Mouse (Mus musculus) MEL (cell line): Measurements from ENCODE around the gene Cx3cr1. TPM values are rescaled to one million over a fixed set of nuclear protein-coding genes. Genes with fewer than 3 reads are reported as not detected.

Experiments used
- DNase-seq: peaks from one replicate; pipeline ENCODE4 v3.0.0; 2011; ENCODE audit warnings: low read depth, low spot score
- H3K27ac ChIP-seq: 2 replicates; pipeline ENCODE4 v1.5.1; 2012; ENCODE audit warnings: low read depth, mild to moderate bottlenecking, control low read depth, low read length, moderate library complexity; ENCODE audit not compliant: control insufficient read depth
- H3K27me3 ChIP-seq, 2 experiments: fragments of 150-350 bp in 1 of 2; sonication (generic) in 1 of 2; 2 replicates each; pipeline ENCODE4 v1.6.1; 2012; ENCODE audit warnings: low read length in 2 of 2, mild to moderate bottlenecking in 2 of 2, improper control_type of control experiment in 1 of 2, moderate library complexity in 1 of 2; ENCODE audit not compliant: insufficient read depth in 2 of 2, control insufficient read depth in 1 of 2
- H3K36me3 ChIP-seq, 2 experiments: 2 replicates each; pipeline ENCODE4 v1.6.1; 2012 to 2014; ENCODE audit warnings: low read length in 2 of 2, improper control_type of control experiment in 1 of 2, inconsistent platforms in 1 of 2, mild to moderate bottlenecking in 1 of 2; ENCODE audit not compliant: insufficient read depth in 2 of 2, control insufficient read depth in 1 of 2
- H3K4me1 ChIP-seq, 2 experiments: fragments of 150-350 bp in 1 of 2; sonication (generic) in 1 of 2; 2 replicates each; pipeline ENCODE4 v1.6.1; 2012; ENCODE audit warnings: low read length in 2 of 2, improper control_type of control experiment in 1 of 2, mild to moderate bottlenecking in 1 of 2; ENCODE audit not compliant: insufficient read depth in 2 of 2, control insufficient read depth in 1 of 2
- H3K4me3 ChIP-seq, 2 experiments: fragments of 150-350 bp in 1 of 2; sonication (generic) in 1 of 2; 2 replicates each; pipeline ENCODE4 v1.5.1; 2012; ENCODE audit warnings: low read depth in 2 of 2, low read length in 2 of 2, mild to moderate bottlenecking in 2 of 2, moderate library complexity in 2 of 2, control low read depth in 1 of 2, improper control_type of control experiment in 1 of 2; ENCODE audit not compliant: control insufficient read depth in 1 of 2, insufficient read depth in 1 of 2
- H3K79me2 ChIP-seq: 2 replicates; pipeline ENCODE4 v1.6.1; 2012; ENCODE audit warnings: mild to moderate bottlenecking, low read length, moderate library complexity; ENCODE audit not compliant: control insufficient read depth, poor library complexity, insufficient read depth
- H3K9ac ChIP-seq: 2 replicates; pipeline ENCODE4 v1.6.1; 2012; ENCODE audit warnings: low read depth, mild to moderate bottlenecking, control low read depth, low read length, moderate library complexity; ENCODE audit not compliant: control insufficient read depth, poor library complexity, severe bottlenecking
- H3K9me3 ChIP-seq: fragments of 150-350 bp; sonication (generic); replicated peaks from 2 replicates; pipeline ENCODE4 v1.6.1; 2012; ENCODE audit warnings: mild to moderate bottlenecking, low read length, improper control_type of control experiment, moderate library complexity; ENCODE audit not compliant: insufficient read depth
- BHLHE40 ChIP-seq: IDR thresholded peaks from 2 replicates; pipeline ENCODE4 v1.6.1; 2012; ENCODE audit warnings: low read depth, mild to moderate bottlenecking, inconsistent platforms, low read length, improper control_type of control experiment, borderline replicate concordance
- CHD1 ChIP-seq: IDR thresholded peaks from 2 replicates; pipeline ENCODE4 v1.6.1; 2012; ENCODE audit warnings: low read depth, mild to moderate bottlenecking, inconsistent platforms, low read length, improper control_type of control experiment
- CHD2 ChIP-seq: IDR thresholded peaks from 2 replicates; pipeline ENCODE4 v1.6.1; 2011; ENCODE audit warnings: low read length, improper control_type of control experiment
- CTCF ChIP-seq, 3 experiments: IDR thresholded peaks in 2 of 3; conservative IDR thresholded peaks in 1 of 3; 2 replicates each; pipeline ENCODE4 v1.5.1; 2011 to 2012; ENCODE audit warnings: low read length in 3 of 3, low read depth in 2 of 3, mild to moderate bottlenecking in 2 of 3, improper control_type of control experiment in 1 of 3, inconsistent platforms in 1 of 3, mixed read lengths in 1 of 3, moderate library complexity in 1 of 3; ENCODE audit not compliant: control insufficient read depth in 1 of 3, insufficient read depth in 1 of 3, poor library complexity in 1 of 3, severe bottlenecking in 1 of 3
- ELF1 ChIP-seq: IDR thresholded peaks from 2 replicates; pipeline ENCODE4 v1.6.1; 2014; ENCODE audit warnings: low read depth, mild to moderate bottlenecking, inconsistent platforms, low read length, improper control_type of control experiment, moderate library complexity
- EP300 ChIP-seq, 2 experiments: IDR thresholded peaks; 2 replicates each; pipeline ENCODE4 v1.6.1; 2011; ENCODE audit warnings: improper control_type of control experiment in 2 of 2, low read length in 2 of 2, low read depth in 1 of 2, mild to moderate bottlenecking in 1 of 2
- ETS1 ChIP-seq: IDR thresholded peaks from 2 replicates; pipeline ENCODE4 v1.6.1; 2012; ENCODE audit warnings: low read depth, mild to moderate bottlenecking, inconsistent platforms, low read length, improper control_type of control experiment, moderate library complexity
- GATA1 ChIP-seq: IDR thresholded peaks from 2 replicates; pipeline ENCODE4 v1.6.1; 2011; ENCODE audit warnings: low read depth, low read length, improper control_type of control experiment
- HCFC1 ChIP-seq: IDR thresholded peaks from 2 replicates; pipeline ENCODE4 v1.6.1; 2012; ENCODE audit warnings: low read depth, mild to moderate bottlenecking, inconsistent platforms, low read length, improper control_type of control experiment, moderate library complexity
- JUND ChIP-seq: IDR thresholded peaks from 2 replicates; pipeline ENCODE4 v1.6.1; 2011; ENCODE audit warnings: low read depth, mild to moderate bottlenecking, improper control_type of control experiment, low read length
- MAFK ChIP-seq: IDR thresholded peaks from 2 replicates; pipeline ENCODE4 v1.6.1; 2011; ENCODE audit warnings: low read depth, mild to moderate bottlenecking, low read length, improper control_type of control experiment, borderline replicate concordance
- MAZ ChIP-seq: IDR thresholded peaks from 2 replicates; pipeline ENCODE4 v1.6.1; 2012; ENCODE audit warnings: low read depth, mild to moderate bottlenecking, inconsistent platforms, low read length, improper control_type of control experiment
- MXI1 ChIP-seq: IDR thresholded peaks from 2 replicates; pipeline ENCODE4 v1.6.1; 2011; ENCODE audit warnings: mild to moderate bottlenecking, low read depth, low read length, improper control_type of control experiment
- MYB ChIP-seq: IDR thresholded peaks from 2 replicates; pipeline ENCODE4 v1.6.1; 2011; ENCODE audit warnings: mild to moderate bottlenecking, low read depth, low read length, improper control_type of control experiment
- NRF1 ChIP-seq: IDR thresholded peaks from 2 replicates; pipeline ENCODE4 v1.6.1; 2014; ENCODE audit warnings: low read depth, mild to moderate bottlenecking, inconsistent platforms, low read length, improper control_type of control experiment, moderate library complexity; ENCODE audit not compliant: poor library complexity, insufficient read depth, severe bottlenecking
- POLR2A ChIP-seq, 2 experiments: IDR thresholded peaks; 2 replicates each; pipeline ENCODE4 v1.6.1; 2011 to 2012; ENCODE audit warnings: low read length in 2 of 2, mild to moderate bottlenecking in 2 of 2, control low read depth in 1 of 2, improper control_type of control experiment in 1 of 2, low read depth in 1 of 2, moderate library complexity in 1 of 2; ENCODE audit not compliant: control insufficient read depth in 1 of 2, insufficient read depth in 1 of 2, poor library complexity in 1 of 2
- POLR2AphosphoS5 ChIP-seq: IDR thresholded peaks from 2 replicates; pipeline ENCODE4 v1.6.1; 2012; ENCODE audit warnings: low read depth, borderline replicate concordance, mild to moderate bottlenecking, inconsistent platforms, low read length, moderate library complexity, mixed read lengths
- RCOR1 ChIP-seq: IDR thresholded peaks from 2 replicates; pipeline ENCODE4 v1.6.1; 2012; ENCODE audit warnings: low read depth, mild to moderate bottlenecking, inconsistent platforms, low read length, improper control_type of control experiment
- TAL1 ChIP-seq: IDR thresholded peaks from 2 replicates; pipeline ENCODE4 v1.6.1; 2012; ENCODE audit warnings: mild to moderate bottlenecking, inconsistent platforms, low read length, moderate library complexity, mixed read lengths
- TCF12 ChIP-seq: IDR thresholded peaks from 2 replicates; pipeline ENCODE4 v1.6.1; 2014; ENCODE audit warnings: low read depth, mild to moderate bottlenecking, inconsistent platforms, low read length, improper control_type of control experiment, moderate library complexity
- UBTF ChIP-seq: IDR thresholded peaks from 2 replicates; pipeline ENCODE4 v1.6.1; 2012; ENCODE audit warnings: low read depth, mild to moderate bottlenecking, inconsistent platforms, low read length, improper control_type of control experiment, moderate library complexity, borderline replicate concordance; ENCODE audit not compliant: insufficient read depth
- ZNF384 ChIP-seq: IDR thresholded peaks from 2 replicates; pipeline ENCODE4 v1.6.1; 2012; ENCODE audit warnings: low read depth, mild to moderate bottlenecking, inconsistent platforms, low read length, improper control_type of control experiment
- polyA plus RNA-seq, 2 experiments: library from polyadenylated mRNA; stranded (reverse) in 1 of 2; unstranded in 1 of 2; fragments of >175 nt in 1 of 2; fragments of >200 nt in 1 of 2; gene quantifications; 2 replicates each; pipeline versions ENCODE4 v1.2.1 to v1.2.4; 2012; ENCODE audit warnings: low replicate concordance in 2 of 2, low read depth in 1 of 2; ENCODE audit not compliant: insufficient read length in 2 of 2, insufficient read depth in 1 of 2, missing spikeins in 1 of 2
- total RNA-seq: library from RNA; depleted of rRNA; stranded (reverse); fragments of 300-350 nt; gene quantifications from 2 replicates; pipeline ENCODE4 v1.2.3, GENCODE M21; 2012

The Cx3cr1 gene
- total and polyA plus RNA-seq, 3 experiments, result not detected

- 0 out of 4 replicates have a peak overlapping the region, but pooled peaks of 1 of the 2 experiments have one; percentile 41 for H3K4me3 ChIP-seq
- H3K79me2 ChIP-seq, result peaks cover 43% of the 10 kb centered on the region
- H3K27ac ChIP-seq, result peak overlapping the region; percentile 99
- H3K9ac ChIP-seq, result peak overlapping the region; percentile 71
- TF ChIP-seq POLR2AphosphoS5 (peak; percentile 54; the same call in 1 of the 2 replicates), POLR2A (IDR thresholded peaks at IDR 0.05; ENCODE audit: control insufficient read depth in 1 of 2, insufficient read depth in 1 of 2, low read depth in 1 of 2, low read length in 2 of 2, poor library complexity in 1 of 2) (0 out of 4 replicates have a peak, but pooled peaks of 1 of the 2 experiments have one; percentile 22), CTCF (IDR thresholded peaks at IDR 0.05 in 2 of 3, conservative IDR thresholded peaks at IDR 0.05 in 1 of 3; ENCODE audit: control insufficient read depth in 1 of 3, insufficient read depth in 1 of 3, low read depth in 2 of 3, low read length in 3 of 3, poor library complexity in 1 of 3, severe bottlenecking in 1 of 3) (no peak)
- peaks cover 10 to 42% of the 10 kb centered on the region in 2 experiments for H3K36me3 ChIP-seq
- H3K4me1 ChIP-seq, result peaks cover 21 to 43% of the 10 kb centered on the region in 2 experiments
- peak; percentile 28 for DNase-seq
- no peaks in the 10 kb centered on the region for H3K27me3 ChIP-seq
- no peaks in the 10 kb centered on the region for H3K9me3 ChIP-seq
Measured at GRCm38 (mm10) chr9:120114051-120114788, 44.5 kb upstream of the Cx3cr1 start.

- peak overlapping the region; percentile 97 for H3K27ac ChIP-seq
- peaks cover 21 to 43% of the 10 kb centered on the region in 2 experiments for H3K4me1 ChIP-seq
- peaks cover 7 to 42% of the 10 kb centered on the region in 2 experiments for H3K36me3 ChIP-seq
- no peaks in the 10 kb centered on the region for H3K9me3 ChIP-seq
- no peak for DNase-seq
- no peaks in the 10 kb centered on the region for H3K27me3 ChIP-seq
- peaks cover 43% of the 10 kb centered on the region for H3K79me2 ChIP-seq
- TF ChIP-seq MXI1 (no peak), ZNF384 (0 out of 2 replicates have a peak, but pooled peaks have one; percentile 43), GATA1 (0 out of 2 replicates have a peak, but pooled peaks have one; percentile 17), TCF12 (0 out of 2 replicates have a peak, but pooled peaks have one; percentile 40)
- TF ChIP-seq, all 39 proteins: peak for 3
- Histone ChIP-seq H3K9ac (no peak overlapping the region), H3K4me3 (no peak overlapping the region)
Measured at GRCm38 (mm10) chr9:120113456-120113855, 43.8 kb upstream of the Cx3cr1 start.

- peak overlapping the region; percentile 16 for H3K9ac ChIP-seq
- DNase-seq, result peak; percentile 74
- peaks cover 37% of the 10 kb centered on the region for H3K79me2 ChIP-seq
- peak overlapping the region; percentile 97 for H3K27ac ChIP-seq
- no peaks in the 10 kb centered on the region for H3K27me3 ChIP-seq
- H3K9me3 ChIP-seq, result no peaks in the 10 kb centered on the region
- H3K4me3 ChIP-seq, result no peak overlapping the region; a peak in 1 of 4 replicates
- H3K36me3 ChIP-seq, result peaks cover 7 to 39% of the 10 kb centered on the region in 2 experiments
- peaks cover 21 to 41% of the 10 kb centered on the region in 2 experiments for H3K4me1 ChIP-seq
- TF ChIP-seq HCFC1, result peak; percentile 45; the same call in 1 of the 2 replicates
- peak; percentile 61; the same call in 1 of the 2 replicates for TF ChIP-seq CHD2
- peak; percentile 67; the same call in 1 of the 2 replicates for TF ChIP-seq RCOR1
- TF ChIP-seq POLR2A (IDR thresholded peaks at IDR 0.05; ENCODE audit: control insufficient read depth in 1 of 2, insufficient read depth in 1 of 2, low read depth in 1 of 2, low read length in 2 of 2, poor library complexity in 1 of 2), result peak in 1 of 2 experiments; percentile 34; a peak in 1 of 4 replicates
- TF ChIP-seq ETS1, result peak; percentile 90
- 0 out of 2 replicates have a peak, but pooled peaks have one; percentile 45 for TF ChIP-seq MAFK
- peak; percentile 82 to 92 for TF ChIP-seq EP300 (IDR thresholded peaks at IDR 0.05; ENCODE audit: low read depth in 1 of 2, low read length in 2 of 2)
- TF ChIP-seq ELF1, result no peak
- no peak for TF ChIP-seq JUND
- no peak for TF ChIP-seq UBTF
- peak; percentile 54; the same call in 1 of the 2 replicates for TF ChIP-seq ZNF384
- peak; percentile 89 for TF ChIP-seq GATA1
- no peak for TF ChIP-seq NRF1
- TF ChIP-seq MYB, result no peak; the same call in 1 of the 2 replicates
- peak; percentile 76 for TF ChIP-seq TAL1
- peak; percentile 50; the same call in 1 of the 2 replicates for TF ChIP-seq BHLHE40
- TF ChIP-seq MAZ, result peak; percentile 66; the same call in 1 of the 2 replicates
- TF ChIP-seq CHD1, result no peak
Measured at GRCm38 (mm10) chr9:120112472-120112871, 42.8 kb upstream of the Cx3cr1 start.
